Comparison of ENCODE assay signal across 14 mouse cellular contexts in the genomic region with DNA sequence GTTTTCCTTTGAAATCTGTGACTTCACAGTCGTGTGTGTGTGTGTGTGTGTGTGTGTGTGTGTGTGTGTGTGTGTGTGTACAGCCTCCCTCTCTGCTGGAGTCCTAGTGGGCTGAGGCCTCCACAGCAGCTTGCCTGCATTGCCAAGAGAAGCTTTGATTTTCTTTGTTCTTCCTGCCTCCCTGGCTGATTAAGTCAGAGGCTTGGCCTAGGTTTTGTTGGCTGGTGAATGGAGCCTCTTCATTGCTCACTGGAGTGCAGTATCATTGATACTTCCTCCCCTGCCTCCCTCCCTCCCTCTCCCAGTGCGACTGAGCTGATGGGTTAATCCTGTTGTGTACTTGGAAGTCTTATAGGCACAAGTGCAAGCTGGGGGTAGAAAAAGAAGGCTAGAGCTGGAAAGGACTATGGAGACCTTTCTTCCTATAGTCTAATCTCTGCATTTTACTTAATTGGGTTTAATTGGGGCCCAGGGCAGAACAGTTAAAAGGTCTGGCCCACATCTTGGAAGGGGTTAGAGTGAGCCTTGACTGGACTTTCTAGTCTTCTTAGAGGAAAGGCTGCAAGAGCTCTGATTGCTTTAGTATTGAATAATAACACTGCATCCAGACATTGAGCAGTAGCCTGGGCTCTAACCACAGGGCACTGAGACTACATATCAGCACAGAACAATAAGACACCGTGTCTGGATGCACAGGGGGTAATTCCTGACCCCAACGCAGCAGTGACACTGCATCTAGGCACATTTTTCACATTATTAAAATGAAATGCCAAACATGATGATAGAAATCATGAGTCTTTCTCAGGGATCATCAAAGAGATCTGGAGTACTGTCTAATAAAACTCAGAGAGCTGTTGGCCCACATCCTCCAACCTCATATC.
DNase-seq lines count a peak whose midpoint lies in the region; ATAC-seq and TF ChIP-seq lines count a peak whose summit lies in the region.
"Had no signal": no experiment of that assay in that cellular context is flagged by ENCODE, and none has a peak within 500 bp of the region (broad histone marks: within the 10 kb centered on the region; RNA-seq: fewer than 3 reads in every experiment).

No protein-coding gene starts in this region.

- no peak overlapping the region for H3K27ac ChIP-seq in neural tube, embryonic 11.5 days (ENCODE audit: low read depth, low read length)
- peak overlapping the region; percentile 58 for H3K27ac ChIP-seq in hindbrain, embryonic 12.5 days
- peak overlapping the region; percentile 78 for H3K27ac ChIP-seq in midbrain, embryonic 12.5 days (replicated peaks)
- H3K27ac ChIP-seq in liver, postnatal 0 days (ENCODE audit: low read depth): no peak overlapping the region
- H3K27ac ChIP-seq: layer of hippocampus, adult 2 months; liver, embryonic 14.5 days; stomach, postnatal 0 days had no signal

- no peaks in the 10 kb centered on the region for H3K9me3 ChIP-seq in neural tube, embryonic 11.5 days (ENCODE audit: control insufficient read depth, low read length)
- no peaks in the 10 kb centered on the region; the same call in 1 of the 2 replicates for H3K9me3 ChIP-seq in hindbrain, embryonic 12.5 days (replicated peaks)
- no peaks in the 10 kb centered on the region for H3K9me3 ChIP-seq in midbrain, embryonic 12.5 days
- no peaks in the 10 kb centered on the region for H3K9me3 ChIP-seq in liver, postnatal 0 days (ENCODE audit: low read length)
- H3K9me3 ChIP-seq: heart, embryonic 12.5 days had no signal

- no peak overlapping the region for H3K9ac ChIP-seq in neural tube, embryonic 11.5 days (ENCODE audit: low read length)
- no peak overlapping the region for H3K9ac ChIP-seq in hindbrain, embryonic 12.5 days
- no peak overlapping the region for H3K9ac ChIP-seq in midbrain, embryonic 12.5 days (replicated peaks)
- H3K9ac ChIP-seq in liver, postnatal 0 days (replicated peaks): no peak overlapping the region
- H3K9ac ChIP-seq: heart, embryonic 12.5 days; liver, embryonic 14.5 days had no signal

- no peaks in the 10 kb centered on the region for H3K36me3 ChIP-seq in neural tube, embryonic 11.5 days (ENCODE audit: control insufficient read depth, insufficient read depth, low read length)
- no peaks in the 10 kb centered on the region for H3K36me3 ChIP-seq in hindbrain, embryonic 12.5 days
- no peaks in the 10 kb centered on the region for H3K36me3 ChIP-seq in midbrain, embryonic 12.5 days
- H3K36me3 ChIP-seq in liver, postnatal 0 days (replicated peaks; ENCODE audit: insufficient read depth, low read length): no peaks in the 10 kb centered on the region
- H3K36me3 ChIP-seq: heart, embryonic 12.5 days had no signal

- no peak for TF ChIP-seq CTCF in liver, postnatal 0 days (IDR thresholded peaks at IDR 0.05; ENCODE audit: low read depth)

- no peak overlapping the region for H3K4me2 ChIP-seq in neural tube, embryonic 11.5 days (ENCODE audit: low read depth)
- no peak overlapping the region for H3K4me2 ChIP-seq in hindbrain, embryonic 12.5 days (replicated peaks)
- no peak overlapping the region for H3K4me2 ChIP-seq in midbrain, embryonic 12.5 days (replicated peaks)
- no peak overlapping the region for H3K4me2 ChIP-seq in liver, postnatal 0 days (ENCODE audit: low read depth, low read length)
- H3K4me2 ChIP-seq: heart, embryonic 12.5 days had no signal

- no peak for TF ChIP-seq EP300 in liver, postnatal 0 days (IDR thresholded peaks at IDR 0.05; ENCODE audit: low read depth)

- intact Hi-C loops in gastrocnemius, postnatal 36 days (cut with DNase I): no loop called here

- H3K4me1 ChIP-seq in neural tube, embryonic 11.5 days (ENCODE audit: control insufficient read depth, insufficient read depth, low read length): peaks cover 13% of the 10 kb centered on the region
- H3K4me1 ChIP-seq in hindbrain, embryonic 12.5 days: peaks cover 9% of the 10 kb centered on the region
- peaks cover 27% of the 10 kb centered on the region for H3K4me1 ChIP-seq in midbrain, embryonic 12.5 days
- H3K4me1 ChIP-seq in liver, postnatal 0 days (ENCODE audit: insufficient read depth): no peaks in the 10 kb centered on the region

- no peaks in the 10 kb centered on the region for H3K27me3 ChIP-seq in neural tube, embryonic 11.5 days (ENCODE audit: control insufficient read depth, insufficient read depth, low read length)
- no peaks in the 10 kb centered on the region for H3K27me3 ChIP-seq in hindbrain, embryonic 12.5 days
- H3K27me3 ChIP-seq in midbrain, embryonic 12.5 days: peaks cover 10% of the 10 kb centered on the region; the same call in 1 of the 2 replicates
- H3K27me3 ChIP-seq in liver, postnatal 0 days (ENCODE audit: insufficient read depth, low read length): no peaks in the 10 kb centered on the region
- H3K27me3 ChIP-seq: heart, embryonic 12.5 days had no signal

- H3K4me3 ChIP-seq in neural tube, embryonic 11.5 days (ENCODE audit: low read depth, low read length): no peak overlapping the region
- no peak overlapping the region for H3K4me3 ChIP-seq in hindbrain, embryonic 12.5 days
- H3K4me3 ChIP-seq in midbrain, embryonic 12.5 days: no peak overlapping the region
- no peak overlapping the region for H3K4me3 ChIP-seq in liver, postnatal 0 days (ENCODE audit: low read depth, low read length)
- H3K4me3 ChIP-seq: heart, embryonic 12.5 days; layer of hippocampus, adult 2 months had no signal

- peak; percentile 44 for DNase-seq in neural tube, embryonic 11.5 days (ENCODE audit: low spot score)
- DNase-seq in neural tube, embryonic 10.5 days (ENCODE audit: extremely low spot score, low spot score): no peak
- no peak for DNase-seq in liver, postnatal 0 days
- DNase-seq in urinary bladder, postnatal 10 days (ENCODE audit: low spot score): no peak
- DNase-seq in gastrocnemius, postnatal 36 days: no peak
- DNase-seq in left cerebral cortex, adult 8-10 months (ENCODE audit: low spot score in 2 of 2): no peak
- DNase-seq: adrenal gland, postnatal 10 days; cerebellum, adult 8-10 months had no signal

- 37% methylated on average over 4 of the region's 4 CpGs for WGBS in neural tube, embryonic 11.5 days
- WGBS in hindbrain, embryonic 12.5 days: 22% methylated on average over 4 of the region's 4 CpGs
- WGBS in midbrain, embryonic 12.5 days: 17% methylated on average over 4 of the region's 4 CpGs
- 58% methylated on average over 4 of the region's 4 CpGs for WGBS in liver, postnatal 0 days (ENCODE audit: insufficient replicate concordance)

- peak; percentile 77 for ATAC-seq in neural tube, embryonic 11.5 days (ENCODE audit: insufficient read depth, low FRiP score, low TSS enrichment)
- peak; percentile 85 for ATAC-seq in hindbrain, embryonic 12.5 days (ENCODE audit: low FRiP score)
- ATAC-seq in midbrain, embryonic 12.5 days (ENCODE audit: low FRiP score, low read depth): peak; percentile 92
- no peak for ATAC-seq in liver, postnatal 0 days

Comparison
In these comparisons a context has a peak if more than half of its experiments do, and no peak if none do; other contexts are left out.
1. H3K27ac ChIP-seq: peak in hindbrain, embryonic 12.5 days (single experiment) and midbrain, embryonic 12.5 days (single experiment); none in neural tube, embryonic 11.5 days (single experiment) and liver, postnatal 0 days (single experiment).